21 mouse cellular contexts compared by ENCODE assay signal in the genomic region with DNA sequence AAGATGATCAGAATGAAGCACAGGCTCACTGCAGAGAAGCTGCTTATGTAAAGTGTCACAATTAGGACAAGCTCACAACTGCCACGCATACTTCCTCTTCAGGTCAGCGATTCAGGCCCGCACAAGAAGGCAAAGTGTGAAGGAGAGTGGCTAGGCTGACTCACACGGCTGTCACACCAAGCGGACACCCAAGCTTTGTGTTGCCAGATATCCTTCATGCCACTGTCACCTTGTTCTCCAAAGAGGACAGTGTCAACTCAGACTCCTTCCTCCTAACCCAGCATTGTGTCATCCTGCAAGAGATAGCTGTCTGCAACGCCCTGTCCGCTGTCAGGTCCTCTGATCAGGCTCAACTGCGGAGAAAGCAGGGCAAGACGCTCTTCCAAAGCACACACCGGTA. TPM values are rescaled to one million over a fixed set of nuclear protein-coding genes. Genes with fewer than 3 reads are reported as not detected.
DNase-seq lines count a peak whose midpoint lies in the region; ATAC-seq lines count a peak whose summit lies in the region.
"Had no signal": no experiment of that assay in that cellular context is flagged by ENCODE, and none has a peak within 500 bp of the region (broad histone marks: within the 10 kb centered on the region; RNA-seq: fewer than 3 reads in every experiment).

No protein-coding gene starts in this region.

- no peaks in the 10 kb centered on the region for H3K27me3 ChIP-seq in embryonic facial prominence, embryonic 14.5 days (replicated peaks; ENCODE audit: control insufficient read depth, insufficient read depth, low read length)
- H3K27me3 ChIP-seq in embryonic facial prominence, embryonic 10.5 days (replicated peaks; ENCODE audit: low read depth, poor library complexity, severe bottlenecking), result peaks cover 3% of the 10 kb centered on the region; the same call in 1 of the 2 replicates
- H3K27me3 ChIP-seq in lung, embryonic 16.5 days (ENCODE audit: control insufficient read depth, insufficient read depth, low read depth, low read length), result peaks cover 4% of the 10 kb centered on the region; the same call in 1 of the 2 replicates
- H3K27me3 ChIP-seq in megakaryocyte, embryonic 14.5 days (replicated peaks), result peaks cover 8% of the 10 kb centered on the region
- no peaks in the 10 kb centered on the region for H3K27me3 ChIP-seq in stomach, embryonic 16.5 days (ENCODE audit: control insufficient read depth, insufficient read depth, low read length)
- H3K27me3 ChIP-seq: embryonic facial prominence, embryonic 12.5 days; forebrain, embryonic 15.5 days had no signal

- peaks cover 8% of the 10 kb centered on the region; the same call in 1 of the 2 replicates for H3K4me1 ChIP-seq in embryonic facial prominence, embryonic 14.5 days (ENCODE audit: control insufficient read depth, insufficient read depth, low read length)
- peaks cover 47% of the 10 kb centered on the region for H3K4me1 ChIP-seq in embryonic facial prominence, embryonic 10.5 days
- peaks cover 20% of the 10 kb centered on the region for H3K4me1 ChIP-seq in lung, embryonic 16.5 days (replicated peaks; ENCODE audit: control insufficient read depth, insufficient read depth, low read length)
- peaks cover 37% of the 10 kb centered on the region for H3K4me1 ChIP-seq in megakaryocyte, embryonic 14.5 days
- peaks cover 24% of the 10 kb centered on the region for H3K4me1 ChIP-seq in stomach, embryonic 16.5 days (ENCODE audit: control insufficient read depth, insufficient read depth, low read length)

- no peak for DNase-seq in embryonic facial prominence, embryonic 14.5 days (ENCODE audit: low spot score)
- DNase-seq in embryonic facial prominence, embryonic 10.5 days (ENCODE audit: low spot score), result no peak
- no peak for DNase-seq in lung, postnatal 25 days (ENCODE audit: low spot score)
- DNase-seq in thymus, adult 18-20 months, result no peak
- no peak for DNase-seq in cerebellum, postnatal 25 days
- DNase-seq: adrenal gland, postnatal 14 days; cerebellum, adult 11 months; kidney, postnatal 4 days; layer of hippocampus, adult 9-11 months; liver, postnatal 0 days had no signal

- no peak overlapping the region for H3K9ac ChIP-seq in embryonic facial prominence, embryonic 14.5 days (ENCODE audit: low read depth, low read length)
- H3K9ac ChIP-seq in lung, embryonic 16.5 days (ENCODE audit: low read length), result no peak overlapping the region
- 0 out of 2 replicates have a peak overlapping the region, but pooled peaks have one; percentile 23 for H3K9ac ChIP-seq in stomach, embryonic 16.5 days (ENCODE audit: low read length)
- H3K9ac ChIP-seq: embryonic facial prominence, embryonic 12.5 days; forebrain, embryonic 15.5 days; liver, postnatal 0 days had no signal

- H3K4me2 ChIP-seq in embryonic facial prominence, embryonic 14.5 days (ENCODE audit: low read depth, low read length), result no peak overlapping the region
- peak overlapping the region; percentile 31; the same call in 1 of the 2 replicates for H3K4me2 ChIP-seq in lung, embryonic 16.5 days (ENCODE audit: low read depth, low read length)
- peak overlapping the region; percentile 16; the same call in 1 of the 2 replicates for H3K4me2 ChIP-seq in stomach, embryonic 16.5 days (ENCODE audit: low read depth, low read length)
- H3K4me2 ChIP-seq: embryonic facial prominence, embryonic 12.5 days; forebrain, embryonic 15.5 days had no signal

- WGBS in embryonic facial prominence, embryonic 14.5 days, result 83% methylated on average over 10 of the region's 10 CpGs
- 88% methylated on average over 10 of the region's 10 CpGs for WGBS in embryonic facial prominence, embryonic 10.5 days
- WGBS in lung, embryonic 16.5 days, result 51% methylated on average over 10 of the region's 10 CpGs
- WGBS in stomach, embryonic 16.5 days, result 69% methylated on average over 10 of the region's 10 CpGs

- no peaks in the 10 kb centered on the region for H3K9me3 ChIP-seq in embryonic facial prominence, embryonic 14.5 days (ENCODE audit: control insufficient read depth, low read length)
- H3K9me3 ChIP-seq in embryonic facial prominence, embryonic 10.5 days, result no peaks in the 10 kb centered on the region
- H3K9me3 ChIP-seq in lung, embryonic 16.5 days (ENCODE audit: control insufficient read depth, low read length), result no peaks in the 10 kb centered on the region
- no peaks in the 10 kb centered on the region for H3K9me3 ChIP-seq in megakaryocyte, embryonic 14.5 days
- no peaks in the 10 kb centered on the region for H3K9me3 ChIP-seq in stomach, embryonic 16.5 days (replicated peaks; ENCODE audit: control insufficient read depth, low read length)
- H3K9me3 ChIP-seq: embryonic facial prominence, embryonic 12.5 days; forebrain, embryonic 15.5 days; hindbrain, embryonic 10.5 days; limb, embryonic 10.5 days; midbrain, embryonic 10.5 days had no signal

- no peak overlapping the region for H3K27ac ChIP-seq in embryonic facial prominence, embryonic 14.5 days (replicated peaks; ENCODE audit: low read depth, low read length)
- H3K27ac ChIP-seq in embryonic facial prominence, embryonic 10.5 days (replicated peaks), result no peak overlapping the region
- peak overlapping the region; percentile 41 for H3K27ac ChIP-seq in lung, embryonic 16.5 days (ENCODE audit: low read length)
- peak overlapping the region; percentile 70; the same call in 1 of the 2 replicates for H3K27ac ChIP-seq in stomach, embryonic 16.5 days (ENCODE audit: low read length)
- H3K27ac ChIP-seq: embryonic facial prominence, embryonic 12.5 days; forebrain, embryonic 15.5 days; hindbrain, embryonic 10.5 days; hindbrain, postnatal 0 days; limb, embryonic 10.5 days; midbrain, embryonic 10.5 days had no signal

- H3K36me3 ChIP-seq in embryonic facial prominence, embryonic 14.5 days (ENCODE audit: control insufficient read depth, insufficient read depth, low read length), result no peaks in the 10 kb centered on the region
- H3K36me3 ChIP-seq in embryonic facial prominence, embryonic 10.5 days (replicated peaks), result no peaks in the 10 kb centered on the region
- H3K36me3 ChIP-seq in lung, embryonic 16.5 days (ENCODE audit: control insufficient read depth, insufficient read depth, low read length), result no peaks in the 10 kb centered on the region
- no peaks in the 10 kb centered on the region for H3K36me3 ChIP-seq in megakaryocyte, embryonic 14.5 days (replicated peaks; ENCODE audit: low read length)
- no peaks in the 10 kb centered on the region for H3K36me3 ChIP-seq in stomach, embryonic 16.5 days (ENCODE audit: control insufficient read depth, insufficient read depth, low read length)
- H3K36me3 ChIP-seq: embryonic facial prominence, embryonic 12.5 days; forebrain, embryonic 15.5 days; hindbrain, embryonic 10.5 days; limb, embryonic 10.5 days; midbrain, embryonic 10.5 days had no signal

- ATAC-seq in embryonic facial prominence, embryonic 14.5 days (ENCODE audit: low read depth), result 0 out of 2 replicates have a peak, but pooled peaks have one; percentile 2
- 0 out of 2 replicates have a peak, but pooled peaks have one; percentile 7 for ATAC-seq in lung, embryonic 16.5 days (ENCODE audit: low read depth)
- ATAC-seq in stomach, embryonic 16.5 days (ENCODE audit: insufficient read depth, low FRiP score), result no peak
- ATAC-seq: activated CD4-positive, CD25-positive, alpha-beta regulatory T cell, adult 4 months; CD4-positive, CD25-positive, alpha-beta regulatory T cell, adult 4 months; forebrain, embryonic 15.5 days; hindbrain, postnatal 0 days; liver, postnatal 0 days had no signal

- no peak overlapping the region for H3K4me3 ChIP-seq in embryonic facial prominence, embryonic 14.5 days (ENCODE audit: low read depth, low read length)
- no peak overlapping the region for H3K4me3 ChIP-seq in embryonic facial prominence, embryonic 10.5 days
- H3K4me3 ChIP-seq in lung, embryonic 16.5 days (ENCODE audit: low read length), result no peak overlapping the region
- peak overlapping the region; percentile 54 for H3K4me3 ChIP-seq in megakaryocyte, embryonic 14.5 days (replicated peaks)
- no peak overlapping the region for H3K4me3 ChIP-seq in stomach, embryonic 16.5 days (replicated peaks; ENCODE audit: low read length)
- H3K4me3 ChIP-seq: embryonic facial prominence, embryonic 12.5 days; forebrain, embryonic 15.5 days; hindbrain, embryonic 10.5 days; limb, embryonic 10.5 days; midbrain, embryonic 10.5 days had no signal

RNA-seq across cellular contexts. Expression of a gene that starts 7.3 kb away (rescaled TPM):
- polyA plus RNA-seq in embryonic facial prominence, embryonic 14.5 days (2014; fragmentation: Nextera tagmentation; extraction: Ambion mirVana), result 13.5 and 14.1 TPM in 2 replicates
- polyA plus RNA-seq in embryonic facial prominence, embryonic 10.5 days (2016; fragmentation: Nextera tagmentation; extraction: Ambion mirVana), result 8.4 and 8.7 TPM in 2 replicates
- polyA plus RNA-seq in lung, embryonic 16.5 days (2015; fragmentation: Nextera tagmentation; extraction: Ambion mirVana), result 10.3 and 11.7 TPM in 2 replicates
- 2.5 and 9.3 TPM in 2 replicates for polyA plus RNA-seq in megakaryocyte, embryonic 14.5 days (2012; ENCODE audit: insufficient read depth, low replicate concordance)
- polyA plus RNA-seq in stomach, embryonic 16.5 days (2015; fragmentation: Nextera tagmentation; extraction: Ambion mirVana), result 17.7 and 19.2 TPM in 2 replicates

Comparison
In these comparisons a context has a peak if more than half of its experiments do, and no peak if none do; other contexts are left out.
1. H3K27ac ChIP-seq: peak in lung, embryonic 16.5 days (single experiment) and stomach, embryonic 16.5 days (single experiment); none in embryonic facial prominence, embryonic 14.5 days (single experiment) and embryonic facial prominence, embryonic 10.5 days (single experiment).